Mouse (Mus musculus) stomach, postnatal 0 days (tissue): Measurements from ENCODE around the gene 2310022A10Rik. TPM values are rescaled to one million over a fixed set of nuclear protein-coding genes. Genes with fewer than 3 reads are reported as not detected.

ENCODE experiments used
- ATAC-seq: fragments of 200-750 bp; cut with Nextera tagmentation; 2 replicates; pipeline ENCODE4 v1.8.0; 2017; ENCODE audit not compliant: low FRiP score, low TSS enrichment
- DNase-seq: peaks from one replicate; pipeline ENCODE4 v3.0.0-alpha.2; 2016; ENCODE audit warnings: low spot score
- H3K27ac ChIP-seq: fragments of 300-500 bp; sonication (generic); replicated peaks from 2 replicates; pipeline ENCODE4 v1.5.1; 2014; ENCODE audit warnings: mild to moderate bottlenecking, control low read depth
- H3K27me3 ChIP-seq: fragments of 300-500 bp; sonication (generic); 2 replicates; pipeline ENCODE4 v1.6.1; 2014; ENCODE audit warnings: low read length; ENCODE audit not compliant: control insufficient read depth, insufficient read depth
- H3K36me3 ChIP-seq: fragments of 300-500 bp; sonication (generic); 2 replicates; pipeline ENCODE4 v1.6.1; 2014; ENCODE audit warnings: low read length, mixed read lengths; ENCODE audit not compliant: control insufficient read depth, insufficient read depth
- H3K4me1 ChIP-seq: fragments of 300-500 bp; sonication (generic); replicated peaks from 2 replicates; pipeline ENCODE4 v1.6.1; 2014; ENCODE audit warnings: antibody characterized with exemption; ENCODE audit not compliant: control insufficient read depth, insufficient read depth
- H3K4me2 ChIP-seq: fragments of 300-500 bp; sonication (generic); replicated peaks from 2 replicates; pipeline ENCODE4 v1.6.1; 2014; ENCODE audit warnings: low read depth, mild to moderate bottlenecking, control low read depth, moderate library complexity
- H3K4me3 ChIP-seq: fragments of 300-500 bp; sonication (generic); 2 replicates; pipeline ENCODE4 v1.5.1; 2014; ENCODE audit warnings: low read depth, low read length, control low read depth
- H3K9ac ChIP-seq: fragments of 300-500 bp; sonication (generic); 2 replicates; pipeline ENCODE4 v1.6.1; 2014; ENCODE audit warnings: mild to moderate bottlenecking, low read length, control low read depth, mixed read lengths
- H3K9me3 ChIP-seq: fragments of 300-500 bp; sonication (generic); 2 replicates; pipeline ENCODE4 v1.6.1; 2016; ENCODE audit warnings: low read length; ENCODE audit not compliant: control insufficient read depth
- CTCF ChIP-seq: IDR thresholded peaks from 2 replicates; pipeline ENCODE4 v1.5.1; 2016; ENCODE audit warnings: antibody characterized with exemption, low read depth, mild to moderate bottlenecking, moderate library complexity
- EP300 ChIP-seq: optimal IDR thresholded peaks from 2 replicates; pipeline ENCODE3; 2016; ENCODE audit warnings: antibody characterized with exemption
- WGBS: fragments of 180-500 bp; shearing (Covaris S2); extraction: QIAGEN DNeasy Blood & Tissue Kit; methylation state at CpG from one replicate; pipeline ENCODE4 v1.1.7; 2014; 5-methylcytosine and 5-hydroxymethylcytosine counted together
- polyA plus RNA-seq: library from polyadenylated mRNA; unstranded; fragments of >200 nt; fragmentation: Nextera tagmentation; extraction: Ambion mirVana; gene quantifications from 2 replicates; pipeline ENCODE4 v1.2.1, GENCODE M21; 2015

The 2310022A10Rik gene
- polyA plus RNA-seq, 1 experiment from 2014 or later, result 11.4 TPM

DNA sequence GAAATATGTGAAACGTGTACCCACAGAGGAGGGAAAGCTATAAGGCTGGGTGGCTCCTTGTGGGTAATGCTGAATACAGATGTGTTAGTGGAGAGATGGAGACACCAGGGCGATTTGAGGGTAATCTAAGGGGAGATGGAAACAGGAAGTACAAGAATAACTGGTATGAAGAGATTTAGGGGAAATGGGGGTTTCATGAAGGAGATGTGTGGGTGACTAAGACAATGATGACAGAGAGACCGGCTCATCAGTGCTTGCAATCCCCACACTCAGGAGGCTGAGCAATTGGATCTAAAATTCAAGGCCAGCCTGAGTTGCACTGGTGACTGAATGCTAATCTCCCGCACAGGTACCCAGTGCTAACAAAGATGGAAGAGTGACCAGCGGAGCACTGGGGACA, 963 bp upstream of the 2310022A10Rik start:
- WGBS, result 43% methylated on average over 5 of the region's 5 CpGs
- DNase-seq (no peak), ATAC-seq (no peak)
- Histone ChIP-seq H3K36me3 (no peaks in the 10 kb centered on the region), H3K4me3 (peak overlapping the region; percentile 57), H3K4me2 (peak overlapping the region; percentile 65), H3K27ac (no peak overlapping the region), H3K4me1 (no peaks in the 10 kb centered on the region), H3K27me3 (no peaks in the 10 kb centered on the region), H3K9ac (no peak overlapping the region), H3K9me3 (no peaks in the 10 kb centered on the region)
- TF ChIP-seq CTCF, result no peak
- TF ChIP-seq EP300, result no peak

DNA sequence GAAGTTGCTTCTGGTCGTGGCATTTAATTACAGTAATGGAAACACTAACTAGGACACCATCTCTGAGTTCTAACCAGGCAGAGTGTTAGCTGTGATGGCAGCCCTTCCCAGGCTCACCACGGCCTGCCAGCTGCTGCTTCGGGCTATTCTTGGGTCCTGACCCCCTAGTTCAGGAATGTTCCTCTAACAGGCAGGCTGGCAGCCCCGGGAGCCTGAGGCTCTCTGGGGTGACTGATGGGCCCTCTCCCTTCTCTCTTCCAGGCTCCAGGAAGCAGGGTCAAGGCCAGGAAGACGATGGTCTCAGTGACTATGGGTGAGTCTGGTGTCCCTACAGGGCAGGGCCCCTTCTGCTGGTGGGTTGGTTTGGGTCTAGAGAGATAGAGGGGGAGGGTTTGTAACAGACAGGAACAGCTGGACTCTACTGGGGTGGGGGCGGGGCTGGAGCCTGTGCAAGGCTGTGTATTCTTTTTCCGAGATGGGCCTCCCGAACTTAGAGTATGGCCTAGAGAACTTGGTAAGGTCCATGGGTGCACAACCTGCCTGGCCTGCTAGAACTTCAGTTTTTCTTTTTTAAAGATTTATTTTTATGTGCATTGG, 7.4 kb downstream of the 2310022A10Rik start:
- peak; percentile 12; the same call in 1 of the 2 replicates for ATAC-seq
- no peaks in the 10 kb centered on the region for H3K9me3 ChIP-seq
- no peak overlapping the region for H3K4me2 ChIP-seq
- H3K4me1 ChIP-seq, result no peaks in the 10 kb centered on the region
- no peak for TF ChIP-seq CTCF
- TF ChIP-seq EP300, result no peak
- H3K27ac ChIP-seq, result peak overlapping the region; percentile 24; the same call in 1 of the 2 replicates
- H3K27me3 ChIP-seq, result no peaks in the 10 kb centered on the region
- no peak overlapping the region for H3K4me3 ChIP-seq
- peak overlapping the region; percentile 18; the same call in 1 of the 2 replicates for H3K9ac ChIP-seq
- no peak for DNase-seq
- H3K36me3 ChIP-seq, result peaks cover 13% of the 10 kb centered on the region
- WGBS, result 47% methylated on average over 8 of the region's 8 CpGs

DNA sequence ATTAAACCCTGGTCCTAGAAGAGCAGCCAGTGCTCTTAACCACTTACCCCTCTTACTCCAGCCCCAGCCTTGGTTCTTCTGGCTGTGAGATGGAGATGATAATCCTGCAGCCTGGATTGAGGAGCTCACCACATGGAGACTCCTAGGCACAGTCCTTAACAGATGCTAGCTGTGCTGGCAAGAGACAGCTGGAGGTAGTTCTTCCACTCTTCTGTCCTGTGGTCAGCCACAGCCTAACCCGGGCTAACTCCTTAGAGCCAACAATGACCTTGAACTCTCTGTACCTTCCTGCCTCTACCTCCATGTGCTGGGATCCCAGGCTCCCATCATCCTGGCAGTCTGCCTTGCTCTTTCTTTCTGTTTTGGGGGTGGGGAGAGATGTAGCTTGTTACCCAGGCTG, 7.9 kb downstream of the 2310022A10Rik start:
- no peak for DNase-seq
- no peak overlapping the region; the same call in 1 of the 2 replicates for H3K9ac ChIP-seq
- no peaks in the 10 kb centered on the region for H3K9me3 ChIP-seq
- WGBS, result 100% methylated on average over 1 of the region's 1 CpGs
- no peak for TF ChIP-seq EP300
- TF ChIP-seq CTCF, result no peak
- no peak overlapping the region for H3K27ac ChIP-seq
- H3K4me3 ChIP-seq, result no peak overlapping the region
- no peaks in the 10 kb centered on the region for H3K27me3 ChIP-seq
- no peak overlapping the region for H3K4me2 ChIP-seq
- H3K4me1 ChIP-seq, result no peaks in the 10 kb centered on the region
- peaks cover 16% of the 10 kb centered on the region for H3K36me3 ChIP-seq
- ATAC-seq, result no peak

DNA sequence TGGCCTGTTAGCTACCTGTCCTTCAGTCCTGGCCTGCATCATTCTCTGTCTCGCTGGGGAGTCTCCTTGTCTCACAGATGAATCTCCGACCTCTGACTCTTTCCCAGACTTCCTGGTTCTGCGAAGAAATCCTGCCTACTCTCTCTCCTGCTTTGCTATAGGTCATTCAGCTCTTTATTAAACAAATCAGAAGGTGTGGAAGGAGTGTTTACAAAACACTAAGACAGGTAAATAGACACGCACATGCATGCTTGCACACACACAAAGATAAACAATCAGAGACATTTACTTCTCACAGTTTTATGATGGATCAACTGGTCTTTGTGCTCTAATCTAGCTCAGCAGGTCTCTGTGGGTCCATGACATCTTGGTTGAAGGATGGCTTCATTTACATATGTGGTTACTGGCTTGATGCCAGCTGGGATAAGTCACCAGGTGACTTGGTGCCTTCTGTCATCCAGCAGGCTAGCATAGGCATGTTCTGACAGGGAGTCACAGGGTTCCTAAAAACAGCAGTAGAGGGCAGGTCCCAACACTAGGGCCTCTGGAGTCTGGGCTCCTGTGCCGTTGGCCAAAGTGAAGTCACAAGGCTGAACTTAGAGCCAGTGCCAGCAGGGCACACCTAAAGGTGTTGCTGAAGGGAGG, 16.7 kb downstream of the 2310022A10Rik start:
- WGBS, result 64% methylated on average over 5 of the region's 5 CpGs

DNA sequence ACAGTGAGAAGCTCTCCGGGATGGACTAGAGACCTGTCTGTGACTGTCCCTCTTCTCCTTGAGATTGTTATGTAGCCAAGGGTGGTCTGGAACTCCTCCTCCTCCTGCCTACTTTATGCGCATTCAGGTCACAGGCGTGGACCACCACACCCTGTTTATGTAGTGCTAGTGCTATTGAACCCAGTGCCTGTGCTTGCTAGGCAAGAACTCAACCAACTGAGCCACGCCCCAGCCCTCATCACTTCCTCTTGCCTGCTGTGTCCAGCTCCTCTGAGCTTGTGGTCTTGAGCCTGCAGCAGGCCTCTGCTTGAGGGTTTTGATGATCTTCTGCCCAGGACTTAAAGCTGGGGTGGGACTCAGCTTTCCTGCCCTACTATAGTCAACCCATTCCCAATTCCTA, 19.1 kb downstream of the 2310022A10Rik start:
- no peak overlapping the region for H3K27ac ChIP-seq
- no peaks in the 10 kb centered on the region for H3K4me1 ChIP-seq
- no peaks in the 10 kb centered on the region for H3K27me3 ChIP-seq
- no peak overlapping the region for H3K9ac ChIP-seq
- ATAC-seq, result peak; percentile 66
- H3K36me3 ChIP-seq, result peaks cover 22% of the 10 kb centered on the region
- H3K4me3 ChIP-seq, result no peak overlapping the region
- no peak for TF ChIP-seq CTCF
- TF ChIP-seq EP300, result no peak
- H3K9me3 ChIP-seq, result no peaks in the 10 kb centered on the region
- 74% methylated on average over 4 of the region's 4 CpGs for WGBS
- no peak overlapping the region for H3K4me2 ChIP-seq
- peak; percentile 51 for DNase-seq

More for the DNA sequence above, 16.7 kb downstream of the 2310022A10Rik start:
- Histone ChIP-seq H3K4me3 (no peak overlapping the region), H3K27me3 (no peaks in the 10 kb centered on the region), H3K36me3 (peaks cover 24% of the 10 kb centered on the region), H3K27ac (0 out of 2 replicates have a peak overlapping the region, but pooled peaks have one; percentile 24), H3K9ac (no peak overlapping the region), H3K4me2 (no peak overlapping the region), H3K4me1 (no peaks in the 10 kb centered on the region), H3K9me3 (no peaks in the 10 kb centered on the region)
- ATAC-seq (peak; percentile 72; the same call in 1 of the 2 replicates), DNase-seq (no peak)
- TF ChIP-seq CTCF (0 out of 2 replicates have a peak, but pooled peaks have one; percentile 3), EP300 (peak; percentile 86)
